Mouse (Mus musculus): Measurements from ENCODE around the gene Cysrt1.
A peak's percentile ranks its signal among the peaks of the same experiment; 100 is the strongest.

Cysrt1 gene

DNA sequence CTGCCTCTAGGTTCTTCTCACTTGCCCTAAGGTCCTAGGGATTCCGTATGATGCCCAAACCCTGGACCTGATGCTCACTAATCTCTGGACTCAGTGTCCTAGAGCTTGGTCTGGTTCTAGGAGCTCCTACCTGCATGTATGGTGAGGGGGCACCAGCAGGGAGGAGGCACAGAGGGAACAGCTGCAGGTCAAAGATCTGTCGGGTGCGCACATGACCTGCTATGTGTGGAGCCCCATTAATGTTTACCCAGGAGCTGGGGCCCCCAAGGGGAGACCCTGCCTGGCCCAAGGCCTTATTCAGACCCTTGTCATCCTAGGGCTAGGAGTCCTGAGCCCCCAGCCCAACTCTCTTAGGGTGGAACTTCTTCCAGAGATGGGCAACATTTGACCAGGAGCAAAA, 8.2 kb downstream of the Cysrt1 start, which contains the start of gene Slc34a3:
Gene Slc34a3 (minus strand): TSS at position 315 of the 400 bp plus-strand sequence.
- no peak for DNase-seq

DNA sequence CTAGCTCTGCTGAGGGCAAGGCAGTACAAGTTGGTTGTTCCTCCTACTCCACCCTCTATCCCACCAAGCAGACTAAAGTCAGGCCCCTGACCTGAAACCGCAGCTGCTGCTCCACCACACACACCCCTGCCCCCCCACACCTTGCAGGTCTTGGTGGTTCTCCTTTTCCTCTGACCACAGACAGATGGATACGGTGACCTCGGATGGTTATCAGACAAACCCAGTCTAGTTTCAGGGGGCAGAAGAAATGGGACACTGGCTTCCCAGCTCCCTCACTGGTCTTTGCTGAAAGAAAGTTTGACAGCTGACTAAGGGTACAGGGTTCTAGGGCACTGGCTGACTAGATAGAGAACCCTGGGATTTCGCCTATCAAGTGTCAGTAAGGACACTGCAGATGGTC, 8.8 kb downstream of the Cysrt1 start:
- DNase-seq = no peak

DNA sequence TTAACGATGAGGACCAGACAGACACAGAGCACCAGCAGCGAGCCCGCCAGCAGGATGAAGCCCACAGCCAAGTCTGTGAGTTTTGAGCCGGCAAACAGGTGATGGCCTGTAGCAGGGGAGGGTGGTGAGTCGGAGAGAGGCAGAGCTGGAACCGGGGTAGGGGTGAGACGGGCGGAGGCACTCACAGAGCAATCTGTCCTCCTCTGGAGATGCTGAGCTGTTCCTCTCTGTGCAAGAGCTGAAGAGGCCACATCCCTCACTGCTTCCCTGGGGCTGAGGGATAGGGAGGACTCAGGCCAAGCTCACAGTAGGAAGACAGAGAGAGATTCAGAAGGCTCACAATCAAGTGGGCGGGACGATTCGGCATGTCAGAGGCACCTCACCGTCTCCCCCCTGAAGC, 11.2 kb downstream of the Cysrt1 start:
- no peak for DNase-seq

DNA sequence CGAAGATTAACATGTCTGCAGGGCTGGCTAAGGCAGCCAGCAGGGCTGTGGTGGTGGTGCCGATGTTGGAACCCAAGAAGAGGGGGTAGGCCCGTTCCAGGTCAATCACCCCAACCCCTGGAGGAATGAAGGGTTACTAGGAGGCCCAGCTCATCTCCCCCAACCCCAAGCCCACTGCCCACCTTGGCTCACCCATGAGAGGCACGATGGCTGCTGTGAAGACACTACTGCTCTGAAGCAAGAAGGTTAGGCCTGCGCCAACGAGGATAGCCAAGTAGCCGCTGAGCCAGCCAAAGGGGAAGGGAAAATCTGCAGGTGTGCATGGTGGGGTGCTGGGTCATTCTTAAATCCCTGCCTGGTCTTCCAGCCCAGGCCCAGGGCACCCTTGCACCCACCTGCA, 11.7 kb downstream of the Cysrt1 start:
- no peak for DNase-seq

GRCm38 (mm10) chr2:25229582-25229981, 12.7 kb downstream of the Cysrt1 start:
- DNase-seq = no peak

DNA sequence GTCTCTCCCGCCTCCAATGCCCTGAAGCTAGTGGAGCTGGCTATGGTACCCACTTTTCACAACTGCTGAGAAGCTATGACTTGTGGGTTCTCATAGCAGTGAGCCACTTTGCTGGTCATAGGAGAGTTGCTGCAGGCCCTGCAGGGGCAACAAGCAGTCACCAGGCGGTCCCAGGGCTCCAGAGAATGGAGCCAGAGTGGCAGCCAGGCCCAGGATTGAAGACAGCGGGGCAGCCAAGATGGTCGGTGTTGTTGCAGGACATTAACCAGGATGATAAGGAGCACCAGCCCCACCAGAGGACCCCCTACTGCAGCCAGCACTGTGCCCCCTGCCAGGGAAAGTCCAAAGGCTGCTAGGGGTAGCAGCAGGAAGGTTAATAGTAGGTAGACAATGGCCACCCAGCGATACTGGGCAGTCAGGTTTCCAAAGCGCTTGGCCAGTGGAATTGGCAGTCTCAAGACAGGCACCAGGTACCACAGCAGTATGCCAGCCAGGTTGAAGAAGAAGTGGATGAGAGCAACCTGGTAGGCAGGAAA, 13.2 kb downstream of the Cysrt1 start:
- DNase-seq = no peak

GRCm38 (mm10) chr2:25228431-25228889, 13.8 kb downstream of the Cysrt1 start:
- DNase-seq = peak; percentile 90

DNA sequence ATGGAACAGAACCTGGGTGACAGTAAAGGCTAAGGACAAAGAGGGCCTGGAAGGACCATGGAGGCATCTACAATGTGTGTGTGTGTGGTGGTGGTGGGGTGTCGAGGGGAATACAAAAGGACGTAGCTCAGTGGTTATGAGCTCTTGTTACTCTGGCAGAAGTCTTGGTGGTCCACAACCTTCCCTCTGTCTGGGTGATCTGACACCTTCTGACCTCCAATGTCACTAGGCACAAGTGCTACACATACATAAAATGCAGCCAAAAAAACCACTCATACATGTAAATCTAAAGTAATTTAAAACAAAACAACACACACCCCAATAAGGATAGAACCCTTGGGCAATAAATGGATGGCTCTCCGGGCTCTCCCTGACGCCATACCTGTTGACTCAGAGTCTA, 14.8 kb downstream of the Cysrt1 start:
- DNase-seq = no peak

DNA sequence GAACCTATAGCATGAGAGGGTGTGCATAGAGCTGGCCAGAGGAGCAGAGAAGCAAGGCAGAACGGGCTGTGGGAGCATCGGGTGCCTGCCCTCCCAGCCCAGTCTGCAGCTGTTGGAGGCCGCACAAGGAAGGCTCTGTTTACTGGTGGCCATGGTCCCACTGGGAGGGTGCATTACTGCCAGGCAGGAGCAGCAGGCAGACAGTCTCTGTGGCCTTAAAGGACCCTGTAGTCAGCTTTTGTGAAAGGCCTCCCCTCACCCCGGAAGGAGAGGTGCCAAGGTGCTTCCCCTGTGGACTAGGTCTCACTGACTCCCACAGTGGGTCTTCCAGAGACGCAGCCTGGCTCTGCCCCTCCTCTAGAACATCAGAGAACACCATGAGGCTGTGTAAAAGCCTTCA, 15.4 kb downstream of the Cysrt1 start:
- peak; percentile 83 for DNase-seq

DNA sequence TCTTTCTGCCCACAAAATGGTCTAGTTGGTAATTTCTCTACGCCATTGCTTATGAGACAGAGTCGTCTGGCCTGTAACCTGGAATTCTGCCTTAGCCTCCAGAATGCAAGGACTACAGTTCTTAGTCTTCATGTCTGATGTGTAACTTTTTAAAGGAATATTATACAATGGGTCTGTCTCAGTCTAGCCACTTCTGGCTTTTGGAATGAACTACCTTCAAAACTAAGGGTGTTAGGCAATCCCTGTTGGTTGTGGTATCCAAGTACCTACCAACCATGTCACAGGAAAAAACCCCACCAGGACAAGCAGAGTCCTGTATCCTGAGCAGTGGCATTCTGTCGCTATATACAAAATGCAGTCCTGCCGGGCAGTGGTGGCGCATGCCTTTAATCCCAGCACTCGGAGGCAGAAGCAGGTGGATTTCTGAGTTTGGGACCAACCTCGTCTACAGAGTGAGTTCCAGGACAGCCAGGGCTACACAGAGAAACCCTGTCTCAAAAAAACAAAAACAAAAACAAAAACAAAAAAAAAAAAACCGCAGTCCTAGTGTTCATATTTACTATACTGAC, 16.4 kb downstream of the Cysrt1 start:
- DNase-seq = no peak

DNA sequence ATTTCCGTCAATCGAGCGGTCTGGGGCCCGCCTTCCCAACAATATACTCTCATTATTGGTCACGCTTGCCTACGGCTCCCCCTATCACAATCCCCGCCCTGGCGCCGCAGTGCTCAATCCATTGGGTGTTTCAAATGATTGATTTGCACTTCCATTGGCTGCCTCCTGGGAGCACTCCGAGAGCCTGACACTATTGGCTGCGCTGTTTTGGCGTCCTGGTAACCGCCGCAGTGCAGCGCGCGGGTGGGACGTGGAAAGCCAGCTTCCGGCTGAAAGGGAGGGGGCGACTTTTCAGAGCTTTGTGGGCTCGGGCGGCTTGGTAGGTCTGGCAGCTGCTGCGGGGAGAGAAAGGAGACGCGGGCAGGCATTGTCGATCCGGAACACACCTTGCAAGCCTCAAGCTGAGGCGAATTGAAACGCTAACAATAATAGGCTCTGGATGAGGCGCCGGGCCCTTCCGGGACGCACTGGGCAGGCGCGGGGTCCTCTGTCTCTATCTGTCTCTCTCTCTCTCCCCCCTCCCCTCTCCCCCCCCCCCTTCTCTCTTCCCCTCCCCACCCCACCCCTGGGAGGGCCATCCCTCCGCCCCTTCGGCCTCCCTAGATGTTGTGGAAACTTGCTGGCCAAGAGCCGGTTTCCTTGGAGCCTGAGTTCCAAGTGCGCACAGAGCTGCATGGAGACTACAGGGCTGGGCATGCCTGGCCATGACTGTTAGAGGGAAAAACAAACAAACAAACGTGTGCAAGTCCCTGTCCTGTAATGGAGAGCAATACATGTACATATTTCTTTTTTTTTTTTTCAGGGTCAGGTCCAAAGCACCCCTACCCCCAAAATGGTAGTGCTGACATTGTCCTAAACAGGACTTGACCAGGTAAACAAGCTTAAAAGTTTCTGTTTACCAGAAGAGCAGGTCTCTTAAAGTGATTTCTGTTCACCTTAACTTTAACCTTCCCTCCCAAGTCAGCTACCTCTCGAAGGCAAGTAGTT, 17.2 kb downstream of the Cysrt1 start:
- peak; percentile 100 for DNase-seq

DNA sequence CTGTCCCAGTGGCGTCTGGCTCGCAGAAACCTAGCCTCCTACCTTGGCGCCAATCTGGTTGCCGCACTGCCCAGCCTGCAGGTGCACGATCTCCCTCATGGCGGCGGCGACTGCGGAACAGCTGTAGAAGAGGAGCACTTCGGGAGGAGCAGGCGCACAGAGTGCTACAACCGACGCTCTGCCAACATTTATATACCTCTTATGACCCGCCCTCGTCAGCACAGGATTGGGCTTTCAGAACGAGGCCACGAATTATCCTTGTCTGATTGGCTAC, 17.8 kb downstream of the Cysrt1 start, which contains the start of gene Tubb4b:
Gene Tubb4b (minus strand): TSS at position 211 of the 274 bp plus-strand sequence.
- no peak for DNase-seq

DNA sequence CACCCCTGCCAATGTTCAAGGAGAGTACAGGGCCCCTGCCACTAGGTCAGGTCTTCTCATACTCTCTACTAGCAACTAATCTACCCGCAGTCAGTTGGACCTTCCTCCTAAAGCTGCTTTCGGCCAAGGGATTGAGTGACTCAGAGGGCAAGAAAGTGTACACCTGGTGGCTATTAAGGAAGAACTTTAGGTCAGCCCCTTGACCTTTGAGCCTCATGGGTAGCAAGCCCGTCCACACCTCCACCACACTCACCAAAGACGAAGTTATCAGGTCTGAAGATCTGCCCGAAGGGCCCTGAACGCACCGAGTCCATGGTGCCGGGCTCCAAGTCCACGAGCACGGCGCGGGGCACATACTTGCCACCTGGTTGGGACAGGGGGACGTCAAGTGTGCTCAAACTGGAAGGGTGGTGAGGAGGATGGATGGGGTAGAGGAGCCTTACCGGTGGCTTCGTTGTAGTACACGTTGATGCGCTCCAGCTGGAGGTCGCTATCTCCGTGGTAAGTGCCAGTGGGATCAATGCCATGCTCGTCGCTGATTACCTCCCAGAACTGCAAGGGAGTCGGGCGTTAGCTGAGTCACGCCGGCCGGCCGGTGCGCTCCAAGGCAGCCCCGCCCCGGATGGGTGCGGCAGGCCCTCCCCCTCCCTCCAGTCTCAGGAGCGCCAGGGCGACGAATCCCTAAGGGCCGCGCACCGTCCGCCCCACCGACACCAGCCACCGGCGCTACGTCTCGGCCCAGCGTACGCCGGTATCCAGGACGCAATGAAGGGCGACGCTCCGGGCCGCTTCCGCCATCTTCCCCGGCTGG, 18.4 kb downstream of the Cysrt1 start:
- peak; percentile 83 for DNase-seq

- no peak for DNase-seq
These were observed 20.9 kb downstream of the Cysrt1 start for GRCm38 (mm10) chr2:25221331-25221772.

- no peak for DNase-seq
These were observed 23.8 kb downstream of the Cysrt1 start, which contains the start of gene Fam166a for GRCm38 (mm10) chr2:25218445-25218844. Fam166a (plus strand) TSS chr2:25218745.

- DNase-seq = no peak
These were observed 24.6 kb downstream of the Cysrt1 start for GRCm38 (mm10) chr2:25217666-25218065.

DNA sequence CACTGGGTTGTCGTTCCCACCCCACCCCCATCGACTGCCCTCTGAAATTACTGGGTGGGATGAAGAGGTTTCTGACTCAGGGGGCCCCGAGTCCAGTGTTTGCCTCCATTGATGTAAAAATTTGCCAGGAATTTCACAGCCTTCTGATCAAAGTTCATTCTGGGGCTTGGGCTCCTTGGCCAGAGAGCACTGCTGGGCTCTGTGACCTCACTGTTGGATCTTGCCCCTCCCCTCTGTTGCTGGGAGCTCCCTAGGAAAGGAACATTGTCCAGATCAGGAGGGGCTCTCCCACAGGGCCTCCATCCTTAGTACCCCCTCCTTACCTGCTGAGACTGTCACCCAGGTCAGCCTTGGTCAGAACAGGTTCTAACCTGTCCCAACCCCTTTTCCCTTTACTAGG, 27.8 kb downstream of the Cysrt1 start, which contains the start of gene Stpg3:
Gene Stpg3 (minus strand): TSS at position 194 of the 400 bp plus-strand sequence.
- no peak for DNase-seq

DNA sequence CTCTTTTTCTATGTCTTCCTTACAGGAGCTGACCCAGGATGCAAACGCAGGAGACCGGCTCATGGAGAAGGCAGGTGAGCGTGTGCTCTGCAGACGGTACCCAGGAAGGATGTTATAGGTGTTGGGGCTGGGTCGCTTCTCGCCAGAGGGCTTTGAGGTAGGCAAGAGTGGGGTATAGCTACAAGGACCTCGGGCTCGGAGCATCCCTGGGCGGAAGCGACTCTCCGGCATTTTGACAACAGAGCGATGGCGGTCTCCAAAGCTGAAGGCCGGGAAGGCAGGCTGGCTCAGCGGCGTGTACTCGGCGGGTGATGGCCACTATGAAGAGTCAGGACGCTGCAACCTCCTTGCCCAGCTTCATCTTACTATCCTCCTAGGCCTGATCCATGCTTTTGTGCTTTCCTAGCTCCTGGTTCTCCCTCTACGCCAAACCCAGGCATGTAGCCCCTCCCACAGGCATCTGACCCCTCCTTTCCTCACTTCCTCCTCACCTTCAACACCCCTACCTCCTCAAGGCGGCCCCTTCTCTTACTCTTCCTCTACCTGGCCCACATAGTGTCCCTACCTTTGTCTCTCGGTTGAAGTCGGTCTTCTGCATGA, 28.9 kb downstream of the Cysrt1 start:
- no peak for DNase-seq

GRCm38 (mm10) chr2:25211121-25211670, 31.1 kb downstream of the Cysrt1 start, which contains the start of gene Nelfb:
Nelfb (minus strand) TSS chr2:25211489.
- DNase-seq = peak; percentile 86

- no peak for DNase-seq
These were observed 31.6 kb downstream of the Cysrt1 start for GRCm38 (mm10) chr2:25210686-25211085.

GRCm38 (mm10) chr2:25207593-25207992, 34.7 kb downstream of the Cysrt1 start:
- no peak for DNase-seq

GRCm38 (mm10) chr2:25203631-25204214, 38.5 kb downstream of the Cysrt1 start:
- DNase-seq = no peak
